Mouse (Mus musculus): ENCODE data around the gene Ccdc3. TPM values are rescaled to one million over a fixed set of nuclear protein-coding genes. Genes with fewer than 3 reads are reported as not detected.
A peak's percentile ranks its signal among the peaks of the same experiment; 100 is the strongest.

Gene Ccdc3
- polyA plus RNA-seq, 1 experiment, result 0.94 TPM

GRCm38 (mm10) chr2:5161002-5161745, 23.6 kb downstream of the Ccdc3 start:
- peak; percentile 45; the same call in 1 of the 2 replicates for TF ChIP-seq CTCF (IDR thresholded peaks at IDR 0.05; ENCODE audit: control insufficient read depth, insufficient read depth, insufficient replicate concordance, low read depth, low read length)
- no peak for TF ChIP-seq POLR2A (IDR thresholded peaks at IDR 0.05; ENCODE audit: control insufficient read depth, low read depth, low read length)
- H3K36me3 ChIP-seq (ENCODE audit: control insufficient read depth, insufficient read depth, low read length), result no peaks in the 10 kb centered on the region

GRCm38 (mm10) chr2:5161908-5162674, 24.5 kb downstream of the Ccdc3 start:
- Histone ChIP-seq H3K27ac (ENCODE audit: control insufficient read depth, insufficient read depth, low read depth, low read length) (no peak overlapping the region), H3K36me3 (ENCODE audit: control insufficient read depth, insufficient read depth, low read length) (no peaks in the 10 kb centered on the region), H3K27me3 (ENCODE audit: control insufficient read depth, insufficient read depth, low read length) (no peaks in the 10 kb centered on the region), H3K4me3 (ENCODE audit: control insufficient read depth, low read depth, low read length) (no peak overlapping the region), H3K4me1 (ENCODE audit: control insufficient read depth, insufficient read depth, low read length) (no peaks in the 10 kb centered on the region)
- no peak for TF ChIP-seq CTCF (IDR thresholded peaks at IDR 0.05; ENCODE audit: control insufficient read depth, insufficient read depth, insufficient replicate concordance, low read depth, low read length)
- no peak for TF ChIP-seq POLR2A (IDR thresholded peaks at IDR 0.05; ENCODE audit: control insufficient read depth, low read depth, low read length)

More at GRCm38 (mm10) chr2:5161002-5161745, 23.6 kb downstream of the Ccdc3 start:
- no peaks in the 10 kb centered on the region for H3K4me1 ChIP-seq (ENCODE audit: control insufficient read depth, insufficient read depth, low read length)
- no peaks in the 10 kb centered on the region for H3K27me3 ChIP-seq (ENCODE audit: control insufficient read depth, insufficient read depth, low read length)
- H3K4me3 ChIP-seq (ENCODE audit: control insufficient read depth, low read depth, low read length), result no peak overlapping the region
- no peak overlapping the region for H3K27ac ChIP-seq (ENCODE audit: control insufficient read depth, insufficient read depth, low read depth, low read length)

GRCm38 (mm10) chr2:5162756-5163155, 25.2 kb downstream of the Ccdc3 start:
- H3K4me1 ChIP-seq (ENCODE audit: control insufficient read depth, insufficient read depth, low read length), result no peaks in the 10 kb centered on the region
- H3K27me3 ChIP-seq (ENCODE audit: control insufficient read depth, insufficient read depth, low read length), result no peaks in the 10 kb centered on the region
- no peak for TF ChIP-seq POLR2A (IDR thresholded peaks at IDR 0.05; ENCODE audit: control insufficient read depth, low read depth, low read length)
- TF ChIP-seq CTCF (IDR thresholded peaks at IDR 0.05; ENCODE audit: control insufficient read depth, insufficient read depth, insufficient replicate concordance, low read depth, low read length), result no peak
- no peaks in the 10 kb centered on the region for H3K36me3 ChIP-seq (ENCODE audit: control insufficient read depth, insufficient read depth, low read length)
- H3K27ac ChIP-seq (ENCODE audit: control insufficient read depth, insufficient read depth, low read depth, low read length), result no peak overlapping the region
- H3K4me3 ChIP-seq (ENCODE audit: control insufficient read depth, low read depth, low read length), result no peak overlapping the region

GRCm38 (mm10) chr2:5165941-5166361, 28.4 kb downstream of the Ccdc3 start:
- TF ChIP-seq CTCF (IDR thresholded peaks at IDR 0.05; ENCODE audit: control insufficient read depth, insufficient read depth, insufficient replicate concordance, low read depth, low read length) (no peak), POLR2A (IDR thresholded peaks at IDR 0.05; ENCODE audit: control insufficient read depth, low read depth, low read length) (no peak)
- no peaks in the 10 kb centered on the region for H3K36me3 ChIP-seq (ENCODE audit: control insufficient read depth, insufficient read depth, low read length)
- no peak overlapping the region for H3K27ac ChIP-seq (ENCODE audit: control insufficient read depth, insufficient read depth, low read depth, low read length)
- no peaks in the 10 kb centered on the region for H3K4me1 ChIP-seq (ENCODE audit: control insufficient read depth, insufficient read depth, low read length)
- no peak overlapping the region for H3K4me3 ChIP-seq (ENCODE audit: control insufficient read depth, low read depth, low read length)
- H3K27me3 ChIP-seq (ENCODE audit: control insufficient read depth, insufficient read depth, low read length), result no peaks in the 10 kb centered on the region

GRCm38 (mm10) chr2:5166796-5167195, 29.2 kb downstream of the Ccdc3 start:
- H3K27me3 ChIP-seq (ENCODE audit: control insufficient read depth, insufficient read depth, low read length), result no peaks in the 10 kb centered on the region
- no peaks in the 10 kb centered on the region for H3K36me3 ChIP-seq (ENCODE audit: control insufficient read depth, insufficient read depth, low read length)
- H3K27ac ChIP-seq (ENCODE audit: control insufficient read depth, insufficient read depth, low read depth, low read length), result no peak overlapping the region
- no peaks in the 10 kb centered on the region for H3K4me1 ChIP-seq (ENCODE audit: control insufficient read depth, insufficient read depth, low read length)
- TF ChIP-seq CTCF (IDR thresholded peaks at IDR 0.05; ENCODE audit: control insufficient read depth, insufficient read depth, insufficient replicate concordance, low read depth, low read length) (no peak), POLR2A (IDR thresholded peaks at IDR 0.05; ENCODE audit: control insufficient read depth, low read depth, low read length) (no peak)
- no peak overlapping the region for H3K4me3 ChIP-seq (ENCODE audit: control insufficient read depth, low read depth, low read length)

GRCm38 (mm10) chr2:5170815-5171214, 33.2 kb downstream of the Ccdc3 start:
- Histone ChIP-seq H3K36me3 (ENCODE audit: control insufficient read depth, insufficient read depth, low read length) (no peaks in the 10 kb centered on the region), H3K4me1 (ENCODE audit: control insufficient read depth, insufficient read depth, low read length) (no peaks in the 10 kb centered on the region), H3K27me3 (ENCODE audit: control insufficient read depth, insufficient read depth, low read length) (no peaks in the 10 kb centered on the region), H3K4me3 (ENCODE audit: control insufficient read depth, low read depth, low read length) (no peak overlapping the region), H3K27ac (ENCODE audit: control insufficient read depth, insufficient read depth, low read depth, low read length) (no peak overlapping the region)
- TF ChIP-seq CTCF (IDR thresholded peaks at IDR 0.05; ENCODE audit: control insufficient read depth, insufficient read depth, insufficient replicate concordance, low read depth, low read length), result no peak
- TF ChIP-seq POLR2A (IDR thresholded peaks at IDR 0.05; ENCODE audit: control insufficient read depth, low read depth, low read length), result no peak

GRCm38 (mm10) chr2:5171301-5172000, 33.9 kb downstream of the Ccdc3 start:
- no peak overlapping the region for H3K27ac ChIP-seq (ENCODE audit: control insufficient read depth, insufficient read depth, low read depth, low read length)
- no peak overlapping the region for H3K4me3 ChIP-seq (ENCODE audit: control insufficient read depth, low read depth, low read length)
- H3K4me1 ChIP-seq (ENCODE audit: control insufficient read depth, insufficient read depth, low read length), result no peaks in the 10 kb centered on the region
- no peaks in the 10 kb centered on the region for H3K36me3 ChIP-seq (ENCODE audit: control insufficient read depth, insufficient read depth, low read length)
- TF ChIP-seq CTCF (IDR thresholded peaks at IDR 0.05; ENCODE audit: control insufficient read depth, insufficient read depth, insufficient replicate concordance, low read depth, low read length), result no peak
- TF ChIP-seq POLR2A (IDR thresholded peaks at IDR 0.05; ENCODE audit: control insufficient read depth, low read depth, low read length), result no peak
- H3K27me3 ChIP-seq (ENCODE audit: control insufficient read depth, insufficient read depth, low read length), result no peaks in the 10 kb centered on the region

Measured in testis, adult 2 months (tissue).